ENCODE assay signal across 29 mouse cellular contexts in the genomic region with DNA sequence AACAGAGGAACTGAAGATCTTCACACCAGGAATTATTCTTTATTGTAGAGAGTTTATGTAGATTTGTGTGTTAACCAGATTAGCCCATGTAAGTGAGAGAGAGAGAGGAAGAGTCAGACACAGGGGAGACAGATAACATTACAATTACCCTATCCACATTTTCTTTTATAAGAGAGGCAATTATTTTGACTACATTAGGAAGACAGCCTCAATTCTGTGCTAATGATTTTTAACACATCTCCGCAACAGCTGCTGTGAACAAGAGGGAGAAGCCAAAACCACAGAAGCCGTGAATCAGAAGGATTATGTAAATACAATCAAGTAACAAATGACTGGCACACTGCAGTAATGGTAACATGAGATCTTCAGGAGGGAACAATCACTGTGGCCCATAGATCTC. TPM values are rescaled to one million over a fixed set of nuclear protein-coding genes. Genes with fewer than 3 reads are reported as not detected.
DNase-seq lines count a peak whose midpoint lies in the region; ATAC-seq and TF ChIP-seq lines count a peak whose summit lies in the region.
"Had no signal": no experiment of that assay in that cellular context is flagged by ENCODE, and none has a peak within 500 bp of the region (broad histone marks: within the 10 kb centered on the region; RNA-seq: fewer than 3 reads in every experiment).

No protein-coding gene starts in this region.

- intact Hi-C loops in left cerebral cortex, postnatal 25 days (cut with DNase I) = no loop called here
- intact Hi-C loops in left cerebral cortex, postnatal 10 days (cut with DNase I) = no loop called here

- WGBS in forebrain, embryonic 13.5 days = 47% methylated on average over 2 of the region's 2 CpGs
- 72% methylated on average over 2 of the region's 2 CpGs for WGBS in forebrain, embryonic 11.5 days
- 40% methylated on average over 2 of the region's 2 CpGs for WGBS in midbrain, embryonic 16.5 days
- WGBS in kidney, embryonic 14.5 days = 77% methylated on average over 2 of the region's 2 CpGs

- no peak overlapping the region for H3K4me3 ChIP-seq in forebrain, embryonic 13.5 days
- H3K4me3 ChIP-seq in forebrain, embryonic 11.5 days (ENCODE audit: low read depth, low read length) = no peak overlapping the region
- no peak overlapping the region for H3K4me3 ChIP-seq in midbrain, embryonic 16.5 days (ENCODE audit: low read depth, low read length)
- no peak overlapping the region for H3K4me3 ChIP-seq in kidney, embryonic 14.5 days (ENCODE audit: low read length)
- H3K4me3 ChIP-seq: heart, embryonic 12.5 days; hindbrain, embryonic 10.5 days; intestine, embryonic 15.5 days; left cerebral cortex, adult 2 months; limb, embryonic 12.5 days; midbrain, embryonic 12.5 days; neural tube, embryonic 12.5 days; stomach, embryonic 15.5 days had no signal

- no peak overlapping the region for H3K4me2 ChIP-seq in forebrain, embryonic 13.5 days
- no peak overlapping the region for H3K4me2 ChIP-seq in forebrain, embryonic 11.5 days (ENCODE audit: low read depth, low read length, severe bottlenecking)
- no peak overlapping the region for H3K4me2 ChIP-seq in midbrain, embryonic 16.5 days (ENCODE audit: low read length)
- H3K4me2 ChIP-seq in kidney, embryonic 14.5 days (replicated peaks; ENCODE audit: low read depth, low read length) = no peak overlapping the region
- H3K4me2 ChIP-seq: heart, embryonic 12.5 days; intestine, embryonic 15.5 days; limb, embryonic 12.5 days; liver, embryonic 11.5 days; midbrain, embryonic 12.5 days; neural tube, embryonic 12.5 days; stomach, embryonic 15.5 days had no signal

- DNase-seq in forebrain, embryonic 11.5 days (ENCODE audit: low spot score) = no peak
- DNase-seq in left cerebral cortex, postnatal 25 days (ENCODE audit: low spot score in 2 of 2) = peak; percentile 24 to 26
- no peak for DNase-seq in left cerebral cortex, postnatal 10 days (ENCODE audit: extremely low spot score in 1 of 2, low spot score in 2 of 2)
- peak; percentile 65 for DNase-seq in brain, embryonic 14.5 days (ENCODE audit: low read depth)
- DNase-seq in layer of hippocampus, adult 9-11 months = peak; percentile 86
- DNase-seq: adrenal gland, adult 8-10 months; cerebellum, adult 2 months; cerebellum, postnatal 36 days; gastrocnemius, postnatal 14 days; heart, postnatal 10 days; kidney, adult 9 months; kidney, postnatal 36 days; liver, postnatal 0 days; lung, postnatal 14 days; thymus, postnatal 25 days had no signal

- no peaks in the 10 kb centered on the region for H3K27me3 ChIP-seq in forebrain, embryonic 13.5 days
- no peaks in the 10 kb centered on the region for H3K27me3 ChIP-seq in forebrain, embryonic 11.5 days (ENCODE audit: control insufficient read depth, insufficient read depth, low read length)
- no peaks in the 10 kb centered on the region for H3K27me3 ChIP-seq in midbrain, embryonic 16.5 days (ENCODE audit: control insufficient read depth, insufficient read depth, low read depth, low read length)
- H3K27me3 ChIP-seq in kidney, embryonic 14.5 days (ENCODE audit: control insufficient read depth, insufficient read depth, low read length) = no peaks in the 10 kb centered on the region
- H3K27me3 ChIP-seq: heart, embryonic 12.5 days; intestine, embryonic 15.5 days; limb, embryonic 12.5 days; midbrain, embryonic 12.5 days; neural tube, embryonic 12.5 days; stomach, embryonic 15.5 days had no signal

- H3K36me3 ChIP-seq in forebrain, embryonic 13.5 days (ENCODE audit: poor library complexity, severe bottlenecking) = peaks cover 65% of the 10 kb centered on the region
- peaks cover 2% of the 10 kb centered on the region; the same call in 1 of the 2 replicates for H3K36me3 ChIP-seq in forebrain, embryonic 11.5 days (ENCODE audit: control insufficient read depth, insufficient read depth, low read length)
- H3K36me3 ChIP-seq in midbrain, embryonic 16.5 days (ENCODE audit: control insufficient read depth, insufficient read depth, low read length) = peaks cover 21% of the 10 kb centered on the region; the same call in 1 of the 2 replicates
- peaks cover 70% of the 10 kb centered on the region for H3K36me3 ChIP-seq in kidney, embryonic 14.5 days (ENCODE audit: control insufficient read depth, insufficient read depth, low read length)

- no peaks in the 10 kb centered on the region; the same call in 1 of the 2 replicates for H3K4me1 ChIP-seq in forebrain, embryonic 13.5 days
- no peaks in the 10 kb centered on the region for H3K4me1 ChIP-seq in forebrain, embryonic 11.5 days (replicated peaks; ENCODE audit: control insufficient read depth, insufficient read depth, low read length)
- no peaks in the 10 kb centered on the region for H3K4me1 ChIP-seq in midbrain, embryonic 16.5 days (ENCODE audit: control insufficient read depth, insufficient read depth, low read length)
- H3K4me1 ChIP-seq in kidney, embryonic 14.5 days (ENCODE audit: control insufficient read depth, insufficient read depth, low read length) = no peaks in the 10 kb centered on the region
- H3K4me1 ChIP-seq: heart, embryonic 12.5 days; hindbrain, embryonic 10.5 days; intestine, embryonic 15.5 days; limb, embryonic 12.5 days; neural tube, embryonic 12.5 days; stomach, embryonic 15.5 days had no signal

- no peak overlapping the region for H3K27ac ChIP-seq in forebrain, embryonic 13.5 days
- H3K27ac ChIP-seq in forebrain, embryonic 11.5 days (ENCODE audit: low read depth, low read length) = no peak overlapping the region
- H3K27ac ChIP-seq in midbrain, embryonic 16.5 days (ENCODE audit: low read length) = no peak overlapping the region
- H3K27ac ChIP-seq in kidney, embryonic 14.5 days (ENCODE audit: low read depth, low read length) = no peak overlapping the region
- H3K27ac ChIP-seq: hindbrain, embryonic 10.5 days; intestine, embryonic 15.5 days; left cerebral cortex, adult 2 months; limb, embryonic 12.5 days; midbrain, embryonic 12.5 days; neural tube, embryonic 12.5 days; stomach, embryonic 15.5 days had no signal

- ATAC-seq in forebrain, embryonic 13.5 days = peak; percentile 41; the same call in 1 of the 2 replicates
- ATAC-seq in forebrain, embryonic 11.5 days (replicated peaks; ENCODE audit: low FRiP score) = no peak
- ATAC-seq in midbrain, embryonic 16.5 days = no peak
- no peak for ATAC-seq in kidney, embryonic 14.5 days (ENCODE audit: low FRiP score, low TSS enrichment)
- ATAC-seq: activated CD4-positive, CD25-positive, alpha-beta regulatory T cell, adult 4 months; hindbrain, embryonic 16.5 days; intestine, embryonic 15.5 days; liver, postnatal 0 days had no signal

- H3K9me3 ChIP-seq in forebrain, embryonic 13.5 days (replicated peaks) = no peaks in the 10 kb centered on the region
- no peaks in the 10 kb centered on the region for H3K9me3 ChIP-seq in forebrain, embryonic 11.5 days (ENCODE audit: control insufficient read depth, low read length)
- H3K9me3 ChIP-seq in midbrain, embryonic 16.5 days (replicated peaks; ENCODE audit: control insufficient read depth, low read length, poor library complexity, severe bottlenecking) = no peaks in the 10 kb centered on the region
- H3K9me3 ChIP-seq in kidney, embryonic 14.5 days (ENCODE audit: control insufficient read depth, low read length) = no peaks in the 10 kb centered on the region
- H3K9me3 ChIP-seq: heart, embryonic 12.5 days; hindbrain, embryonic 10.5 days; intestine, embryonic 15.5 days; limb, embryonic 12.5 days; midbrain, embryonic 12.5 days; neural tube, embryonic 12.5 days; stomach, embryonic 15.5 days had no signal

- no peak for TF ChIP-seq POLR2A in brain, embryonic 14.5 days (IDR thresholded peaks at IDR 0.05; ENCODE audit: borderline replicate concordance, extremely low read depth, insufficient read depth, insufficient read length, poor library complexity, severe bottlenecking)

- no peak for TF ChIP-seq CTCF in brain, embryonic 14.5 days (IDR thresholded peaks at IDR 0.05; ENCODE audit: borderline replicate concordance, extremely low read depth, insufficient read depth, insufficient read length)

- no peak overlapping the region for H3K9ac ChIP-seq in forebrain, embryonic 13.5 days
- no peak overlapping the region for H3K9ac ChIP-seq in forebrain, embryonic 11.5 days (ENCODE audit: low read length)
- H3K9ac ChIP-seq in midbrain, embryonic 16.5 days (ENCODE audit: low read depth, low read length) = no peak overlapping the region
- no peak overlapping the region for H3K9ac ChIP-seq in kidney, embryonic 14.5 days (ENCODE audit: low read depth, low read length)
- H3K9ac ChIP-seq: heart, embryonic 12.5 days; intestine, embryonic 15.5 days; limb, embryonic 12.5 days; liver, postnatal 0 days; midbrain, embryonic 12.5 days; neural tube, embryonic 12.5 days; stomach, embryonic 15.5 days had no signal

RNA-seq across cellular contexts. Expression of gene Cwc22, which starts 12.5 kb away (rescaled TPM):
- polyA plus RNA-seq in forebrain, embryonic 13.5 days (2015; fragmentation: Nextera tagmentation; extraction: Ambion mirVana) = 30.2 and 32.7 TPM in 2 replicates
- 34.8 and 37.4 TPM in 2 replicates for polyA plus RNA-seq in forebrain, embryonic 11.5 days (2014; fragmentation: Nextera tagmentation; extraction: Ambion mirVana)
- total RNA-seq in left cerebral cortex, postnatal 25 days (2021) = 10 to 100 TPM; 22.0 to 23.4 TPM
- 10 to 100 TPM; 23.7 to 23.9 TPM for total RNA-seq in left cerebral cortex, postnatal 10 days (2021)
- 18.0 and 24.1 TPM in 2 replicates for polyA plus RNA-seq in brain, embryonic 14.5 days (2012; rRNA removed)
- polyA plus RNA-seq in midbrain, embryonic 16.5 days (2015; fragmentation: Nextera tagmentation; extraction: Ambion mirVana) = 20.6 and 23.2 TPM in 2 replicates
- polyA plus RNA-seq in kidney, embryonic 14.5 days (2014; fragmentation: Nextera tagmentation; extraction: Ambion mirVana) = 23.7 and 36.6 TPM in 2 replicates

Comparison
In these comparisons a context has a peak if more than half of its experiments do, and no peak if none do; other contexts are left out.
1. DNase-seq: peak in left cerebral cortex, postnatal 25 days (2 of 2), brain, embryonic 14.5 days (single experiment) and layer of hippocampus, adult 9-11 months (single experiment); none in forebrain, embryonic 11.5 days (single experiment) and left cerebral cortex, postnatal 10 days (0 of 2).